Mouse (Mus musculus) brain, embryonic 14.5 days (tissue): ENCODE measurements at regions not wholly inside any gene's neighbourhood (a gene's known extent, or its start where the extent isn't known, plus 50 kb on each side); places are given as distances from the start of the nearest gene placed in this dataset.

ENCODE experiments used
- CTCF ChIP-seq: fragments of 200-500 bp; IDR thresholded peaks from 2 replicates; pipeline ENCODE4 v1.5.1; 2012; ENCODE audit warnings: inconsistent platforms, mild to moderate bottlenecking, moderate library complexity, borderline replicate concordance; ENCODE audit not compliant: insufficient read depth, insufficient read length; ENCODE audit errors: extremely low read depth
- POLR2A ChIP-seq: fragments of 200-500 bp; IDR thresholded peaks from 2 replicates; pipeline ENCODE4 v1.6.1; 2012; ENCODE audit warnings: mild to moderate bottlenecking, inconsistent platforms, borderline replicate concordance; ENCODE audit not compliant: poor library complexity, insufficient read depth, insufficient read length, severe bottlenecking; ENCODE audit errors: extremely low read depth

- TF ChIP-seq CTCF (no peak), POLR2A (no peak)
Measured at GRCm38 (mm10) chr13:92987691-92988090, 143.1 kb downstream of the Mtx3 start.
